Mouse (Mus musculus) layer of hippocampus, adult 18-20 months (tissue): ENCODE measurements at regions not wholly inside any gene's neighbourhood (a gene's known extent, or its start where the extent isn't known, plus 50 kb on each side); places are given as distances from the start of the nearest gene placed in this dataset.

ENCODE experiments used
- DNase-seq, 2 experiments: peaks; one replicate each; pipeline ENCODE4 v3.0.0; 2022; ENCODE audit warnings: low spot score in 2 of 2

- DNase-seq = no peak
These were observed 146.8 kb upstream of the Maf start for GRCm38 (mm10) chr8:115854209-115854900.

DNA sequence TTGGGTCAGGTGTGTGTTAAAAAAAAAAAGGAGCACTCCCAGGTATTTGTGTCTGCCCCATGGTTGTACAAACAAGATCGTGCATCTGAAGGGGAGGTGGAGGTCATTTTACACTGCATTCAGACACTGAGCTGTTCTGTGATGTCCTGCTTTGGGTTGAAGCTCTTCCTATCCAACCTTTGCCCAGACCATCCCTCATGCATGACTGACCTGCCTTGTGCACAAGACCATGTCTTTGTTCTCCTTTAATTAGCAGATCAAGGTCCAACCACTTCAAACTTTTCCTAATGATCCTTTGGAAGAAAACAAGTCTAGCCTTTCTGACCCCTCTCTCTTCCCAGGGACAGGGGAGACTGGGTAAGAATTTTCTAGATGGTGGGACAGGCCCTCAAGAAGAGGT is 143.0 kb upstream of the Maf start:
- no peak for DNase-seq

DNA sequence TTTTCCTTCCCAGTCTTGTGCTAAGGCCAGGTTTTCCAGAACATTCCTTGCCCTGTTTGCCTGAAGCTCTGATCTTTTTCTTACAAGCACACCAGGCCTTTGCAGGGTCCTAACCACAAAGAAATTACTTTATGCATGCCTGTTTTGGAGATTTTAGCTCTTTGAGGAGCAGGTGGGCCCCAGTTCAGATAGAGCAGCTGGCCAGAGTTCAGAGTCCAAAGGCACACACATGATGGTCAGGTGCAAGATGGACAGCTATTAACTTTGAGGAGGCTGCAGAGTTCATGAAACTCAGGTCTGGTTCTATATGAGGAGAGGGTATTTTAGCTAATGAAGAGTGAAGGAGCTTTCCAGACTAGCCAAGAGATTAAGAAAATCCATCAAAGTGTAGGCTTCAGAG is 125.8 kb upstream of the Maf start:
- DNase-seq = no peak

- no peak for DNase-seq
These were observed 124.1 kb upstream of the Maf start for GRCm38 (mm10) chr8:115831675-115832074.

GRCm38 (mm10) chr8:115830012-115830662 is 122.5 kb upstream of the Maf start:
- no peak for DNase-seq

- DNase-seq = no peak
These were observed 118.9 kb upstream of the Maf start for GRCm38 (mm10) chr8:115826516-115826915.

GRCm38 (mm10) chr8:115825899-115826502 is 118.4 kb upstream of the Maf start:
- no peak for DNase-seq

DNA sequence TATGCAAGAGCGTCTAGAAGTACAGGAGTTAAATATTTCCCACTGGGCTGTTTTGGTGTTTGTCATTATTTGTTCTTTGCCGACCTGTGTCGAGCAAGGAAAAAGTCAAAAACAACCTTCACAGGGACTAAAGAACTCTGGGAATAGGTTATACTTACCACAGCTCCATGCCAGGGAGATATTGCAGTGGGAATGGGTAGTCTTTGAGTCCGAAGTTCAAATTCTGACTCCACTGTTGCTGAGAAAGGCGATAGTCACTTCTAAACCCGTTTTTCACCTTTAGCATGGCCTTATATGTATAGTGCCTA is 116.8 kb upstream of the Maf start:
- no peak for DNase-seq

DNA sequence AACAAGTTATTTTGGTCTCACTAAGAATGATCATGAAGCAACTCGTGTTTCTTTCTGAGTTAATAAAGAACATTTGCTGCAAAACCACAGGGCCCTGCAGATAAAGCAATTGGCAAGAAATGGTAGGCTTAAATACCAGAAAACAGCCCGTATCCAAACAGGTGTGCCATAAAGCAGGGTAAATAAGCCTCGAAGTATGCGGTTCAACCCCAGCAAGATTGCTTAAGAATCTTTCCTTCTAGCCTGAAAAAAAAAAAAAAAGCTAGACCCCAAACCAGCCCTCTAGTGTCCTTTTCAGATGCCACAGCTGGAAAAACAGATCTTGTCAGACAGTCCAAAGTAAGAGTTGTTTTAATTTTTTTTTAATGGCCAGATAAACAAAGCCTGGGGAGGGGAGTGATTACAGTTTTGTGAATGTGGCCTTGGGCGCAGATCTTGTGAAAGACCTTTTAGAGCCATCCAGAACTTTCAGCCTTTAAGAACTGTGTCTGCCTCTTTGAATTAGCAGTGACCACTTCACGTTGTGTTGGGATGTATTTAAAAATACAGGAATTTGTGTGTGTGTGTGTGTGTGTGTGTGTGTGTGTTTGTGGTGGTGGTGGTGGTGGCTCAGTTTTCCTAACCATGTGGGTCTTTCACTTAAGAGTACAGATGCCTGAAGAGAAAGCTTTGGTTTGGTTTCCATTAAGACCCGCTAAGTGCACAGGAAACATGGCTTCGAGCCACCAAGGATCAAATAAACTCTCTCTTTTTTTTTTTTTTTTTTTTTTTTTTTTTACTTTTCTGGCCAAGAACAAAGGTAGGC is 116.3 kb upstream of the Maf start:
- no peak for DNase-seq

DNA sequence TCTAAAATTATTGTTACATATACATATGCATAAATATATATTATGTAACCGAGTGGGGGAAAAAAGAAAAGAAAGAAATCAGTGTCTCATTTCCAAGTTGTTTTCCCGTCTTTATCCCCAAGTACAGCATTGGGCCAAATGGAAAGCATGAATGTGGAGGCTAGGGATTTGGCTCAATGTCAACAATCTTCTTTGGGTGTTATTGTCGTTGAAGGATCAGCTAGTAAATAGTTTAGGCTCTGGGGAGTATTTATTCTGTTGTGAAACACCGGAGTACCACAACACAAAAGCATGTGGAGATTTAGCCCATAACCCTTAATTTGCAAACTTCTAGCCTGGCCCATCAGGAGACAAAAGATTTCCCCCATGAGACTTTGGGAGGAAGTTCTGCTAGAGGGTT is 105.8 kb upstream of the Maf start:
- no peak for DNase-seq

DNA sequence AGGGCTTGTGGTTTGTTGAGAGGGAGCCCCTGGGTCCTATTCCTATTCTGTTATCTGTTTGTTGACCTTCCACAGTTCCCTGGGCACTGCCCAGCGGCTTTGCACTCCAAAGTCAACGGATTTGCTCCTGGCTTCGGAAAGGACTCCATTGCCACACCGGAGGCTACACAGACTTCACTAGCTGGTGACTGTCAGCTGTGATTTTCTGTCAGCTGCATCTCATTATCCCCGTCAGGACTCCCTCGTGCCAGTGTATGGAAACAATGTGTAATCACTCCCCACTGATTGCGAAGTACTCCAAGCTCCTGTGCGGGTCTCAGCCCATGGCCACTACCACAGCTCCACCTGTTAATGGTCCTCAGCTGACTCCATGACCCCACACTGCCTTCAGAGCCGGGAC is 99.0 kb upstream of the Maf start:
- DNase-seq = peak in 1 of 2 experiments; percentile 8

DNA sequence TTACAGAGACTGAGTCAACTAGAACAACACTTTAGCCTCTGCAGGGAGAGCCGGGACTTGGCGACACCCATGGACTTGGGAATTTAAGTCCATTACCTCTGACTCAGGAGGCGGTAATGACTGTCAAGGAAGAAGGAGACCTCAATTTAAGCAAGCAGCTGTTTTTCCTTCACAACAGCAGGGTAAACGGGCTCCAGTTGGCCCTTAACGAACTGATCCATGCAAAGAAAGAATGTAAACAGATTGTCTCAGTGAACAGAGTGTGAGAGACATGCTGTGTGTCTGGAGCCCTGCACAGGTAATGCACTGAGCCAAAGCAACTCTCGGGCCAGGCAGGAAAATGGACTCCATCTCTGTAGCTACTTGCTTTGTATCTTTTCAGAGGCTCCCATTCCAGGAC is 98.5 kb upstream of the Maf start:
- no peak for DNase-seq

GRCm38 (mm10) chr8:115793587-115793986 is 86.0 kb upstream of the Maf start:
- DNase-seq = no peak

GRCm38 (mm10) chr8:115788421-115788820 is 80.8 kb upstream of the Maf start:
- no peak for DNase-seq

DNA sequence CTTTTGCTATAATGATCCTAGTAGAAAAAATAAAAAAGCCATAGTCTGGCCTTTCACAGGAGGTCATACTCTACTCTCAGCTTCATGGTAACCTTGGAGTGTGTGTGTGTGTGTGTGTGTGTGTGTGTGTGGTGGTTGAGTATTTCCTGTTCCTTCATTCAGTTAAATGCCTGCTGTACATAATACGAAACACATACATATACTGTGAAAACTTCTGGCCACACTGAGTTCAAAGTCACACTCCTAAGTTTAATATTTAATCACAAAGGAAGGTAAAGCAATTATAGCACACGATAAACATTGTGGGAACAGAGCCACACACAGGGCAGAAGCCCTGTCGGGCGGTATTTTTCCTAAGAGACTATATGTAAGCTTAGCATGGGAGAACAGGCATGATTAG is 78.6 kb upstream of the Maf start:
- DNase-seq = no peak

DNA sequence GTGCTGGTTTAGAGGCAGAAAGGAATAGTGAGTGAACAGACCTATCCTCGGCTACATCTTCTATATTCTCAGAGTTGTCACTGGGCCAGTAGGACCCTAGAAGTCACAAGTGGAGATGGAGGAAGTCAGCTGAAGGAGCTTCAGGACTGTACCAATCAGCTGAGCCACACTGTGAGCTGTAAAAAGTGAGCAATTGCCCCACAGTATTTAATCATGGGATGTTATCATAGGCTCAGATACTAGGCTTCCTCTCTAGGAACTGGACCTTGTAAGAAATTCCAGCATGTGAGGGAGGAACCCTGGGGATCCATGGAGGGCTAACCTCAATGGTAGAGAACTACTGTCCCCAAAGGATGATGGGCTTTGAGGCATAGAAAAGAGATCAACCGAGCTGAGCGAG is 78.2 kb upstream of the Maf start:
- DNase-seq = no peak

DNA sequence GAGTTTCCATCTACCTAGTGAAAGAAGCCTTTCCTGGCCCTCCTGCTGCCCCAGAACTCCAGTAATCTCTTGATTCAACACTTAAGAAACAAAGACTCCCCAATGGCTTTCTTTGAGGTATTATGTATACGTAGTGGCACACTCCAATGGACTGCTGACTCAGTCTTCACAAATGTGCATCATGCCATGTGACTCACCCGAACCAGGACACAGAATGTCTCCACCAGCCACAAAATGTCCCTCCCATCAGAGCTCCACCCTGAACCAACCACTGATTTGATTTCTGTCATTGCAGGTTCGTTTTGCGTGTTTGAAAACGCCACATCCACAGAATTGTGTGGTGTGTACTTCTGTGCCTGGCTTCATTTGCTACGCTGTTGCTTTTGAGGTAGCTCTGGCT is 75.8 kb upstream of the Maf start:
- DNase-seq = no peak

GRCm38 (mm10) chr8:115778433-115778832 is 70.8 kb upstream of the Maf start:
- no peak for DNase-seq

GRCm38 (mm10) chr8:115771060-115771459 is 63.5 kb upstream of the Maf start:
- no peak for DNase-seq

- DNase-seq = no peak
These were observed 61.0 kb upstream of the Maf start for GRCm38 (mm10) chr8:115768631-115769030.

GRCm38 (mm10) chr8:115766218-115766898 is 58.8 kb upstream of the Maf start:
- no peak for DNase-seq

GRCm38 (mm10) chr8:115764551-115764950 is 57.0 kb upstream of the Maf start:
- no peak for DNase-seq
